Mouse (Mus musculus): ENCODE measurements around the gene Cxcl16. TPM values are rescaled to one million over a fixed set of nuclear protein-coding genes. Genes with fewer than 3 reads are reported as not detected.
A peak's percentile ranks its signal among the peaks of the same experiment; 100 is the strongest.
"Not testable (repeated sequence)": the region's sequence is repeated elsewhere in the genome, so short reads cannot be mapped to it uniquely, and the experiment has no call there.

Cxcl16 gene
- polyA plus RNA-seq, 1 experiment from 2014 or later: 6.0 TPM

- Histone ChIP-seq H3K9me3 (ENCODE audit: control insufficient read depth, low read length) (no peaks in the 10 kb centered on the region), H3K27ac (ENCODE audit: low read depth, low read length) (peak within 1 kb of the TSS; percentile 44), H3K9ac (ENCODE audit: low read depth, low read length) (peak within 1 kb of the TSS; percentile 73), H3K4me2 (replicated peaks; ENCODE audit: low read depth, low read length) (peak within 1 kb of the TSS; percentile 63), H3K36me3 (ENCODE audit: control insufficient read depth, insufficient read depth, low read length) (peaks cover 9% of the 10 kb centered on the region; the same call in 1 of the 2 replicates), H3K27me3 (ENCODE audit: control insufficient read depth, insufficient read depth, low read length) (no peaks in the 10 kb centered on the region), H3K4me1 (ENCODE audit: control insufficient read depth, insufficient read depth, low read length) (peaks cover 10% of the 10 kb centered on the region), H3K4me3 (ENCODE audit: low read length) (peak within 1 kb of the TSS; percentile 61)
- ATAC-seq (ENCODE audit: low FRiP score, low TSS enrichment): peak; percentile 97
- WGBS: under 1% methylated on average over 70 of the region's 75 CpGs
Measured at GRCm38 (mm10) chr11:70432048-70432894, 27.5 kb downstream of the Cxcl16 start, which contains the start of gene Arrb2. Gene Arrb2 (plus strand): TSS chr11:70432635.

- H3K9me3 ChIP-seq (ENCODE audit: control insufficient read depth, low read length): no peaks in the 10 kb centered on the region
- no peak for ATAC-seq (ENCODE audit: low FRiP score, low TSS enrichment)
- peak overlapping the region; percentile 61 for H3K4me3 ChIP-seq (ENCODE audit: low read length)
- no peak overlapping the region for H3K27ac ChIP-seq (ENCODE audit: low read depth, low read length)
- H3K4me2 ChIP-seq (replicated peaks; ENCODE audit: low read depth, low read length): peak overlapping the region; percentile 63; the same call in 1 of the 2 replicates
- peaks cover 10% of the 10 kb centered on the region for H3K4me1 ChIP-seq (ENCODE audit: control insufficient read depth, insufficient read depth, low read length)
- no peaks in the 10 kb centered on the region for H3K27me3 ChIP-seq (ENCODE audit: control insufficient read depth, insufficient read depth, low read length)
- H3K36me3 ChIP-seq (ENCODE audit: control insufficient read depth, insufficient read depth, low read length): peaks cover 7% of the 10 kb centered on the region; the same call in 1 of the 2 replicates
- no peak overlapping the region for H3K9ac ChIP-seq (ENCODE audit: low read depth, low read length)
- 31% methylated on average over 5 of the region's 5 CpGs for WGBS
Measured at GRCm38 (mm10) chr11:70431574-70431973, 28.2 kb downstream of the Cxcl16 start.

- not testable (repeated sequence) for H3K9me3 ChIP-seq (ENCODE audit: control insufficient read depth, low read length); H3K27ac ChIP-seq (ENCODE audit: low read depth, low read length); H3K4me3 ChIP-seq (ENCODE audit: low read length); H3K27me3 ChIP-seq (ENCODE audit: control insufficient read depth, insufficient read depth, low read length); H3K4me2 ChIP-seq (replicated peaks; ENCODE audit: low read depth, low read length); ATAC-seq (ENCODE audit: low FRiP score, low TSS enrichment); H3K4me1 ChIP-seq (ENCODE audit: control insufficient read depth, insufficient read depth, low read length); H3K9ac ChIP-seq (ENCODE audit: low read depth, low read length); H3K36me3 ChIP-seq (ENCODE audit: control insufficient read depth, insufficient read depth, low read length)
- 79% methylated on average over 6 of the region's 6 CpGs for WGBS
Measured at GRCm38 (mm10) chr11:70426598-70426997, 33.2 kb downstream of the Cxcl16 start.

GRCm38 (mm10) chr11:70419486-70419885 is 40.3 kb downstream of the Cxcl16 start:
- ATAC-seq (ENCODE audit: low FRiP score, low TSS enrichment): no peak
- Histone ChIP-seq H3K36me3 (ENCODE audit: control insufficient read depth, insufficient read depth, low read length) (no peaks in the 10 kb centered on the region), H3K4me3 (ENCODE audit: low read length) (no peak overlapping the region), H3K9me3 (ENCODE audit: control insufficient read depth, low read length) (no peaks in the 10 kb centered on the region), H3K27ac (ENCODE audit: low read depth, low read length) (no peak overlapping the region), H3K9ac (ENCODE audit: low read depth, low read length) (no peak overlapping the region), H3K27me3 (ENCODE audit: control insufficient read depth, insufficient read depth, low read length) (no peaks in the 10 kb centered on the region), H3K4me1 (ENCODE audit: control insufficient read depth, insufficient read depth, low read length) (no peaks in the 10 kb centered on the region), H3K4me2 (replicated peaks; ENCODE audit: low read depth, low read length) (no peak overlapping the region)
- 52% methylated on average over 5 of the region's 5 CpGs for WGBS

GRCm38 (mm10) chr11:70418199-70418598 is 41.6 kb downstream of the Cxcl16 start:
- WGBS: 62% methylated on average over 4 of the region's 4 CpGs
- no peak overlapping the region for H3K4me2 ChIP-seq (replicated peaks; ENCODE audit: low read depth, low read length)
- H3K27ac ChIP-seq (ENCODE audit: low read depth, low read length): no peak overlapping the region
- no peak overlapping the region for H3K4me3 ChIP-seq (ENCODE audit: low read length)
- ATAC-seq (ENCODE audit: low FRiP score, low TSS enrichment): no peak
- H3K9me3 ChIP-seq (ENCODE audit: control insufficient read depth, low read length): no peaks in the 10 kb centered on the region
- no peak overlapping the region for H3K9ac ChIP-seq (ENCODE audit: low read depth, low read length)
- H3K36me3 ChIP-seq (ENCODE audit: control insufficient read depth, insufficient read depth, low read length): no peaks in the 10 kb centered on the region
- no peaks in the 10 kb centered on the region for H3K27me3 ChIP-seq (ENCODE audit: control insufficient read depth, insufficient read depth, low read length)
- H3K4me1 ChIP-seq (ENCODE audit: control insufficient read depth, insufficient read depth, low read length): no peaks in the 10 kb centered on the region

- H3K36me3 ChIP-seq (ENCODE audit: control insufficient read depth, insufficient read depth, low read length): no peaks in the 10 kb centered on the region
- peaks cover 1% of the 10 kb centered on the region for H3K4me1 ChIP-seq (ENCODE audit: control insufficient read depth, insufficient read depth, low read length)
- H3K4me3 ChIP-seq (ENCODE audit: low read length): no peak overlapping the region
- H3K27ac ChIP-seq (ENCODE audit: low read depth, low read length): no peak overlapping the region
- no peaks in the 10 kb centered on the region for H3K27me3 ChIP-seq (ENCODE audit: control insufficient read depth, insufficient read depth, low read length)
- no peak overlapping the region for H3K4me2 ChIP-seq (replicated peaks; ENCODE audit: low read depth, low read length)
- WGBS: 8% methylated on average over 3 of the region's 3 CpGs
- no peak overlapping the region for H3K9ac ChIP-seq (ENCODE audit: low read depth, low read length)
- no peak for ATAC-seq (ENCODE audit: low FRiP score, low TSS enrichment)
- no peaks in the 10 kb centered on the region for H3K9me3 ChIP-seq (ENCODE audit: control insufficient read depth, low read length)
Measured at GRCm38 (mm10) chr11:70413961-70414360, 45.8 kb downstream of the Cxcl16 start.

- ATAC-seq (ENCODE audit: low FRiP score, low TSS enrichment): no peak
- H3K9me3 ChIP-seq (ENCODE audit: control insufficient read depth, low read length): no peaks in the 10 kb centered on the region
- no peak overlapping the region for H3K4me2 ChIP-seq (replicated peaks; ENCODE audit: low read depth, low read length)
- H3K36me3 ChIP-seq (ENCODE audit: control insufficient read depth, insufficient read depth, low read length): peaks cover under 1% of the 10 kb centered on the region; the same call in 1 of the 2 replicates
- no peak overlapping the region for H3K27ac ChIP-seq (ENCODE audit: low read depth, low read length)
- 80% methylated on average over 5 of the region's 5 CpGs for WGBS
- H3K4me1 ChIP-seq (ENCODE audit: control insufficient read depth, insufficient read depth, low read length): peaks cover 13% of the 10 kb centered on the region
- H3K9ac ChIP-seq (ENCODE audit: low read depth, low read length): no peak overlapping the region
- no peak overlapping the region for H3K4me3 ChIP-seq (ENCODE audit: low read length)
- no peaks in the 10 kb centered on the region for H3K27me3 ChIP-seq (ENCODE audit: control insufficient read depth, insufficient read depth, low read length)
Measured at GRCm38 (mm10) chr11:70412591-70412990, 47.2 kb downstream of the Cxcl16 start.

- Histone ChIP-seq H3K27ac (ENCODE audit: low read depth, low read length) (0 out of 2 replicates have a peak overlapping the region, but pooled peaks have one; percentile 63), H3K4me3 (ENCODE audit: low read length) (peak overlapping the region; percentile 92), H3K9ac (ENCODE audit: low read depth, low read length) (peak overlapping the region; percentile 95; the same call in 1 of the 2 replicates), H3K9me3 (ENCODE audit: control insufficient read depth, low read length) (no peaks in the 10 kb centered on the region), H3K4me2 (replicated peaks; ENCODE audit: low read depth, low read length) (peak overlapping the region; percentile 86), H3K36me3 (ENCODE audit: control insufficient read depth, insufficient read depth, low read length) (peaks cover 12% of the 10 kb centered on the region; the same call in 1 of the 2 replicates), H3K4me1 (ENCODE audit: control insufficient read depth, insufficient read depth, low read length) (peaks cover 13% of the 10 kb centered on the region), H3K27me3 (ENCODE audit: control insufficient read depth, insufficient read depth, low read length) (no peaks in the 10 kb centered on the region)
- whole genome bisulfite sequencing: 64% methylated on average over 6 of the region's 6 CpGs
- ATAC-seq (ENCODE audit: low FRiP score, low TSS enrichment): no peak; the same call in 1 of the 2 replicates
Measured at GRCm38 (mm10) chr11:70410297-70410643, 49.5 kb downstream of the Cxcl16 start.

All from kidney, embryonic 14.5 days (tissue).